ENCODE assay signal across 13 mouse cellular contexts in the genomic region with DNA sequence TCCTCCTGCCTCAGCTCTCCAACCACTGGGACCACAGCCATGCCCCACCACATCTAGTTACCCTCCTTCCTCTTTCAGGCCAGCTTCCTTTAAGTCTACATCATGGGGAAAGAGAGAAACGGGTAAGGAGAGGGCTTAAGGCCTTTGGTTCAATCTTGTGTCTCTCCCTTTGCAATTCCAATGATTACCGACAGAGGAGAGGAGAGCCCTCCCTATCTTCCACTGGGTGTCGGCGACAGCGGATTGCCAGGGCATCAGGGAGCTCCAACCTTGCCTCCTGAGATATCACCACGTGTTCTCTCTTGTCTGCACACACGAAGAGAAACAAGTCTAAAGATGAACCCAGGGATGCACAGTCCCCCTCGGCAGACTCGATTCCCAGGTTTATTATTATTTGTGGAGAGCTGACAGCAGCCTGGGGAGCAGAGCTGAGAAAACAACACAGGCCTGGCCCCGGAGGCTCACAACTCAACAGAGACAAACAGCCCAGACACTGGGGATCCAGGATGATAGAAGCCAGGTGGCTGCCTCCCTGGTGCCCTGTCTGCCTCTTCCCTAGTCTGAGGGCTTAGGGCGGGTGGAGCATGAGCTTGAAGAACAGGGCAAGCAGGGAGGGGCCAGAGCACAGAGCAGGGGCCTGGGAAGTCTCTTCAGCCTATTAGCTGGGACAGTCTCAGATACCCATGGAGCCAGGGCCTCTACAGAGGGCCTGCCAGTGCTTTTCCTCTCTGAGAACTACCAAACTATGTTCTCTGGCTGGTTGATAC.
A peak's percentile ranks its signal among the peaks of the same experiment; 100 is the strongest.
DNase-seq lines count a peak whose midpoint lies in the region; ATAC-seq lines count a peak whose summit lies in the region.
"Had no signal": no experiment of that assay in that cellular context is flagged by ENCODE, and none has a peak within 500 bp of the region (broad histone marks: within the 10 kb centered on the region; RNA-seq: fewer than 3 reads in every experiment).

No protein-coding gene starts in this region.

- WGBS in kidney, embryonic 14.5 days, result 35% methylated on average over 11 of the region's 11 CpGs
- WGBS in kidney, embryonic 15.5 days, result 37% methylated on average over 11 of the region's 11 CpGs
- 27% methylated on average over 11 of the region's 11 CpGs for WGBS in intestine, embryonic 16.5 days

- no peak overlapping the region for H3K4me2 ChIP-seq in kidney, embryonic 14.5 days (replicated peaks; ENCODE audit: low read depth, low read length)
- H3K4me2 ChIP-seq in kidney, embryonic 15.5 days, result no peak overlapping the region
- no peak overlapping the region for H3K4me2 ChIP-seq in intestine, embryonic 16.5 days (ENCODE audit: low read depth, low read length)
- H3K4me2 ChIP-seq: heart, embryonic 15.5 days; midbrain, embryonic 12.5 days; neural tube, embryonic 13.5 days had no signal

- H3K9ac ChIP-seq in kidney, embryonic 14.5 days (ENCODE audit: low read depth, low read length), result no peak overlapping the region
- H3K9ac ChIP-seq in kidney, embryonic 15.5 days, result no peak overlapping the region
- no peak overlapping the region for H3K9ac ChIP-seq in intestine, embryonic 16.5 days (ENCODE audit: low read depth, low read length)
- H3K9ac ChIP-seq: heart, embryonic 15.5 days; midbrain, embryonic 12.5 days; neural tube, embryonic 13.5 days had no signal

- DNase-seq in ES-CJ7 (ENCODE audit: low read depth, low spot score), result peak; percentile 71
- peak; percentile 41 for DNase-seq in brain, adult 2 months (ENCODE audit: low read depth, low spot score)
- no peak for DNase-seq in frontal cortex, postnatal 14 days (ENCODE audit: low spot score in 2 of 2)
- DNase-seq: kidney, adult 2 months had no signal

- no peaks in the 10 kb centered on the region for H3K9me3 ChIP-seq in kidney, embryonic 14.5 days (ENCODE audit: control insufficient read depth, low read length)
- no peaks in the 10 kb centered on the region for H3K9me3 ChIP-seq in kidney, embryonic 15.5 days (replicated peaks)
- H3K9me3 ChIP-seq in intestine, embryonic 16.5 days (ENCODE audit: control insufficient read depth, low read length), result no peaks in the 10 kb centered on the region
- H3K9me3 ChIP-seq: heart, embryonic 15.5 days; midbrain, embryonic 12.5 days; neural tube, embryonic 13.5 days had no signal

- no peaks in the 10 kb centered on the region for H3K36me3 ChIP-seq in kidney, embryonic 14.5 days (ENCODE audit: control insufficient read depth, insufficient read depth, low read length)
- no peaks in the 10 kb centered on the region for H3K36me3 ChIP-seq in kidney, embryonic 15.5 days
- H3K36me3 ChIP-seq in intestine, embryonic 16.5 days (ENCODE audit: control insufficient read depth, insufficient read depth, low read length), result no peaks in the 10 kb centered on the region
- H3K36me3 ChIP-seq: heart, embryonic 15.5 days; midbrain, embryonic 12.5 days; neural tube, embryonic 13.5 days had no signal

- no peak overlapping the region for H3K27ac ChIP-seq in kidney, embryonic 14.5 days (ENCODE audit: low read depth, low read length)
- no peak overlapping the region for H3K27ac ChIP-seq in kidney, embryonic 15.5 days
- no peak overlapping the region for H3K27ac ChIP-seq in intestine, embryonic 16.5 days (ENCODE audit: low read length)
- H3K27ac ChIP-seq: heart, embryonic 15.5 days; midbrain, embryonic 12.5 days; neural tube, embryonic 13.5 days had no signal

- peak; percentile 41; the same call in 1 of the 2 replicates for ATAC-seq in kidney, embryonic 14.5 days (ENCODE audit: low FRiP score, low TSS enrichment)
- ATAC-seq in kidney, embryonic 15.5 days (replicated peaks; ENCODE audit: low FRiP score), result no peak; the same call in 1 of the 2 replicates
- peak; percentile 71 for ATAC-seq in intestine, embryonic 16.5 days
- ATAC-seq in megakaryocyte progenitor cell, adult 5-6 weeks (replicated peaks; ENCODE audit: poor library complexity), result no peak
- ATAC-seq: activated CD4-positive, CD25-positive, alpha-beta regulatory T cell, adult 4 months; forebrain, embryonic 16.5 days had no signal

- no peaks in the 10 kb centered on the region for H3K27me3 ChIP-seq in kidney, embryonic 14.5 days (ENCODE audit: control insufficient read depth, insufficient read depth, low read length)
- H3K27me3 ChIP-seq in kidney, embryonic 15.5 days, result no peaks in the 10 kb centered on the region
- H3K27me3 ChIP-seq in intestine, embryonic 16.5 days (replicated peaks; ENCODE audit: control insufficient read depth, insufficient read depth, low read length), result no peaks in the 10 kb centered on the region
- H3K27me3 ChIP-seq: heart, embryonic 15.5 days; midbrain, embryonic 12.5 days; neural tube, embryonic 13.5 days had no signal

- H3K4me1 ChIP-seq in kidney, embryonic 14.5 days (ENCODE audit: control insufficient read depth, insufficient read depth, low read length), result 0 out of 2 replicates have a peak, but pooled peaks cover 3% of the 10 kb centered on the region
- H3K4me1 ChIP-seq in kidney, embryonic 15.5 days, result peaks cover 28% of the 10 kb centered on the region
- H3K4me1 ChIP-seq in intestine, embryonic 16.5 days (ENCODE audit: control insufficient read depth, insufficient read depth, low read length), result peaks cover 9% of the 10 kb centered on the region; the same call in 1 of the 2 replicates

- H3K4me3 ChIP-seq in kidney, embryonic 14.5 days (ENCODE audit: low read length), result no peak overlapping the region
- no peak overlapping the region for H3K4me3 ChIP-seq in kidney, embryonic 15.5 days (replicated peaks)
- no peak overlapping the region for H3K4me3 ChIP-seq in intestine, embryonic 16.5 days (ENCODE audit: low read length)
- H3K4me3 ChIP-seq: heart, embryonic 15.5 days; midbrain, embryonic 12.5 days; neural tube, embryonic 13.5 days had no signal

Comparison
In these comparisons a context has a peak if more than half of its experiments do, and no peak if none do; other contexts are left out.
1. ATAC-seq: peak in kidney, embryonic 14.5 days (single experiment) and intestine, embryonic 16.5 days (single experiment); none in kidney, embryonic 15.5 days (single experiment) and megakaryocyte progenitor cell, adult 5-6 weeks (single experiment).
2. DNase-seq: peak in ES-CJ7 (single experiment) and brain, adult 2 months (single experiment); none in frontal cortex, postnatal 14 days (0 of 2).